Mouse (Mus musculus): ENCODE measurements at regions not wholly inside any gene's neighbourhood (a gene's known extent, or its start where the extent isn't known, plus 50 kb on each side); places are given as distances from the start of the nearest gene placed in this dataset.

DNA sequence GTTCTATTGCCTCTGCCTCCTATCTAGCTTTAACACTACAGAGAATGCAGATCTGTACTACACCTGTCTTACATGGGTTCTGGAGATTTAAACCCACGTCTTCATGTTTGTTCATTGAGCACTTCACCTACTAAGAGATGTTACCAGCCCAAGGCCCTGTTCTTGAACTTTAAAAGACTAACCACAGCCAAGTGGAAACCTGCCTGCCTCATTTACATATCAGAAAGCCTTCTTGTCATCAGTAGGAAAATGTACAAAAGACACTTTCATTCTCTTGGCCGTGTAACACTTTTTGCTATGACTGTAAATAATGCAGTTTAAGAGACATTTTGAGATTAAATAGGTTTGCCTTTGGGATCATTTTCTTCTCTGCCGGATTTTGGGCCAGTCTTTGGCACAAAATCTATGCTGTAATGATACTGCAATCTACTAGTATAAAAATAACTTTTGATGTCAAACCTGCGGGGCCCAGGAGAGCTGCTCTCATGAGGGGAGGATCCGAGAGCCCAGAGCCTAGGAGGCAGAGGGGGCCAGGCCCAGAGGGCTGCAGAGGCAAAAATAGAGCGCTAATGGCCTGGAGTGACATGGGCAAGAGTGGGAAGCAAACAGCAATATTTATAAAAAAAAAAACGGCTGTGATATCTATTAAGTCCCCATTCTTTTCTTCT lies 318.4 kb upstream of the Myo3a start:
- DNase-seq: no peak

DNA sequence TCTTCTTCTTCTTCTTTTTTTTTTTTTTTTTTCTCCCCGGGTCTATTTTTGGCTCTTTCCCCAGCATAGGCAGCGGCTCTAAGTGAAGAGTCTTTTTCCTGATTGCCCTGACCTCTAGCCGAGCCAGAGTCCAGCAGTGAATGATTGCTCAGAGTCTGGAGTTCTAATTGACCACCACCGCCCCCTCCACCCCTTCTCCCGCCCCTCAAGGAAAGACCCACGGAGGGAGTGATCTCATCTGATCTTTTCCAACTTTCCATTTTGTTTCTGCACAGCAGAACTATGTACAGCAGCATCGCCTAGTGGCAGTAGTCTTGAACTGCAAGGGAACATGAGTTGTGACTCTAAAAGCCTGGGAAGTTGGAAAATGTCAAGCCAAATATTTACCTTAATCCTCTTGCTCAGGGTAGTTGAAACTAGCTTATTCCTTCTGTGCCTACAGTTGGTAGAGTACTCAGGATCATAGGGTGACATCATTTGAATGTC lies 317.8 kb upstream of the Myo3a start:
- peak; percentile 74 for DNase-seq

DNA sequence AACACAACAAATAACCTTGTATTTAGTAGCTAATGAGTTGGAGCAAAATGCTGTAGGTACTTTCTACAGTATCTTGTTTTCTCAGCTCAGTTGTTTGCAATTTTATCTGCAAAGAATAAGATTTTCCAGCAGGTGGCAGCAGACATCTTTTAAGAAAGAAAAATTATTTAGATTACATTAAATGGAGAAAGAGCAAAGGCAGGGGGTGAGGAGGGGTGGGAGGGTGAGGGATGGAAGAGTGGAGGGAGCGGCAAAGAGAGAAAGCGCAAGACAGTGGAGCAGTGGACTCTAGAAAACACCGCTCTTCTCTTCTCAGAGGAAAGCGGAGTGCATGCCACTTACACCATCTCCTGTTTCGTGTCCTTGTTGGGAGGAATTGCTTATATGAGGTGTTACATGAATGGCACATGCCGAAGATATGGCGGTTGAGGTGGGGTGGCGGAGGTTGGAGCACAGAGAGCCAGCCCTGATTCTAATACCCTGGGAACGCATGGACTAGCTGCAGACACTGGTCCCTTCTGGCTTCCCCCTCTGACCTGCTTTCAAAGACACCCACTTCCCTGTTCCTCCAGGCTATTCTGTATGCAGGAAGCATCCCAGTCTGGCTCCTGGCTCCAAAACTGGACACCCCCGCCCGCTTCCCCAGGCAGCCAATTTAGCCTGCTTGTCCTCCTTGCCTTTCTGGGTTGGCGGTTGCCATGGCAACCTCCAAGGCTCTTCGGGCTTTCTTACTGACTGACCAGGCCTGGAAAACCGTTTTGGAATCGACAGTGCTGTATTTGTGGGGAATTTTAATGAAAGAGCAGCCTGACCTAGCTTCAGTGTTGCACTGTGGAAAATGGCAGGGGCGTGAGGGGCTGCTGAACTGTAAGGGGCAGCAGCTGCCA lies 309.3 kb upstream of the Myo3a start:
- DNase-seq: peak; percentile 51

DNA sequence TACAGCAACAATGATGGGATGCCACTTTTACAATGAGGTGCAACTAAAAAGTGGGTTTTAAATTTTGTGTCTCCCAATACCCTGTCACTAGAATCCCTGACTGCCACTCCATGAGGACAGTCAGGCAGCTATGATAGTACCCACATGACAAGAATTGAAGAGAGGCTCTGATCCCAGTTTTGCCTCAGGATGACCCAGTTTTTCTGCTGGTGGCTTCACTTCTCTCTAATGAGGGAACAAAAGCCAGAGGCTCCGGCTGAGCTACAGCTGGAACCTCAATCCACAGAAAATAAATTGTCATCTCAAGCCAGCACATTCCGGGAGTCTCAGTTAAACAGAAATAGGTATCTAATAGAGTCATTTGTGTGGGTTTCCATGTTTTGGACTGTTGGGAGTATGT lies 308.2 kb upstream of the Myo3a start:
- no peak for DNase-seq

DNA sequence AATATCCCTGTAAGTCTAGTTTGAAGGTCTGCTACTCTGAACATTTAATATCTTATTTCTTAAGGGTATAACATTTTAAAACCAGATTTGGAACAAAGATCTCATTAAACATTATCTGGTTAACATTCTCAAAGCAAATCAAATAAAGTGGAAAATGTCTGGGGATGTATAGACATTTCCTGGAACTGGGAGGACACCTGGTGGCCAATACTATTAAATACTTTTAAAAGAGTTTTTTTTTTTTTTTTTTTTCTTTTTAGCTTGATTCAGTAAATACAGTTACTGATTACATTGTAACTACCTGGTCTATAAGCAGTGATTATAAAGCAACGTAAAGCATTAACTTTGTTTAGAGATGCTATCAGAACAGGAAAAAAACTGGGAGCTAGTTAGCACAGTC lies 299.6 kb upstream of the Myo3a start:
- DNase-seq: no peak

DNA sequence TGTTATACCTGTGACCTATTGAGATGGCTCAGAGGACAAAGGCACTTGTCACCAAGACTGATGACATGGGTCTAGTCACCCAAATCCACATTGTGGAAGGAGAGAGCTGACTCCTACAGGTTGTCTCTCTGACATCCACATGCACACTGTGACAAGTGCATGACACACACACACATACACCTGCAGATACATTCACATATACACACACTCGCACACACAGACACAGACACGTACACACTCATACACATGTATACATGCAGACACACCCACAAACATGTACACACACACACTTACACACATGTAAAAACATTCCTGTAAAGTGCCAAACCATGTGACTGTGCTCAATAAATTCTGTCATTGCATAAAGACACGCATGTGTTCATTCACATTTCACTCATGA lies 287.3 kb upstream of the Myo3a start:
- DNase-seq: no peak

DNA sequence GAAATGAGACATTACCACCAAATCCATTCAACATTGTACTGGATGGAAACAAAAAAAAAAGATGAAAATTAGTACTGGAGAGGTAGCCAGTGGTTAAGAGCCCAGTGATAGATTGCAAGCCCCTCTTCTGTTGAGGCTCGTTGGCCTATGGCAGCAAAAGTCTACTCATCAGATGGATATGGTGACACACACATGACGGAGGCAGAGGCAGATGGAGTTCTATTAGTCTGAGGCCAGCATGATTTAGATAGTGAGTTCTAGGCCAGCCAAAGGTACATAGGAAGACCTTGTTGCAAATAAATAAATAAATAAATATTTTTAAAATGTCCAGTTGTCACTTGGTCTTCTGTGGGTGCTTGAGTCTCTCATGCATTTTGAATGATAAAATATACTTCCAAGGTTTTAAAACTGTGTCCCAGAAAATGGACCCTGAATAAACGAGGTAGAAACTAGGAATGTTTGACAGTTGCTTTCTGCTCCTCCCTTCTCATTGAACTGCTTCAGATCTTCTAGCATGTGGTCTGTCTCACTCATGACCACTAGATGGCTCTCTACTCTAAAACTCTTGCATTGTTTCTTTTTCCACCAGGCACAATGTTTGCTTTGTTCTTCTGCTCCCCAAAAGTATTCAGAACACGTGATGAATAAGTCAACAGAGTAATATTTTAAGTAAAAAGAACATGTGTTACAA lies 286.4 kb upstream of the Myo3a start:
- peak; percentile 11 for DNase-seq

DNA sequence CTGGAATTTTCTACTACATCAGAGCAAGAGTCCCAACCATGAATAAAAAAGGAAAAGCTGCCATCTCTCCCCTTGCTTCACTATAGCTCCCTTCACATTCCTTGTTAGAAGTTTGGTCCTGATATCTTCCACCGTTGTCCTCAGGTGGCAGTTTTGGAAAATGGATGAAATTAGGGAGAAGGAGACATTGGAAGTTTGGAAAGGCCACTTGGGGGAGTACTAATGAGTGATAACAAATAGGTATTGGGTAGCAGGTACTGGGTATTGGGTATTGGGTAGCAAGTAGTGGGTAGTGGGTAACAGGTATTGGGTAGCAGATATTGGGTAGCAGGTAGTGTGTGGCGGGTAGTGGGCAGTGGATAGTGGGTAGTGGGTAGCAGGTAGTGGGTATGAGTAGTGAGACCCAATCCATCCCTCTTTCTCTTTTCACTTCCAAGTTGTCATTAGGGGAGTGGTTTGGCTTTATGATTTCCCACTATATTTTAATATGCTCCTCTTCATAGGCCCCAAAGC lies 285.8 kb upstream of the Myo3a start:
- DNase-seq: no peak

DNA sequence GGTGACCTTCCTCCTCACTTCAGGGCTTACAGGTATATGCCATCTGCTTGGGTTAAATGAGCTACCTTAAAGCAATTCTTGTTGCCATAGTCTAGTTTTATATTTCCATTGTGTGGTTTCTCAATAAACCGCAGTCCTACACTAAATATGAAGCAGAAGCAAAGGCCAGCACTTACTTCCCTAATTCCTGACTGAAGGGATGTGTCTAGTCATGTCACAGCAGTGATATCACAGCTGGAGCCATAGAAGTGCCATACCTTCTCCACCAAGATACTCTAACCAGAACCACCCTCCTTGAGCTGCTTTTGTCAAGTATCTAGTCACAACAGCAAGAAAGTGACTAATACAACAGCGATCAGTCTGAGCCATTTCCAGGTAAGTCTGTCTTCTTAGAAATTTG lies 283.6 kb upstream of the Myo3a start:
- DNase-seq: no peak

DNA sequence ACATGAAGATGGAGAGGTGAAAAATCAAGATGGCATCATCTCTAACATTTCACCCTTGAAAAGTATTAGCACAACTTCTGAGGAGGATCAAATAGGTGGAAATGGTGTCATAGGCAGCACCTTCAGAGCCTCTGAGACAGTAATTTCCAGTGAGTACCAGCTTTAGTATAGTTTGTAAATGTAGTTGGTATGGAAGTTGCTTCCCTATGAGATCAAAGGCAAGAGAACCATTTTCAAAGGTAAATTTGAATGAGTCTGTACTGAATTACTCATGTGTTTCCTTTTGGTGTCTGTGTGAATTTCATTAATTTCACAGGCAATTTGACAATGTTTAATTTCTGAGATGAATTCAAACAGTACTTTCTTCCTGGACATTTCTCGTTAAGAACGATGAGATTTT lies 280.8 kb upstream of the Myo3a start:
- DNase-seq: no peak

DNA sequence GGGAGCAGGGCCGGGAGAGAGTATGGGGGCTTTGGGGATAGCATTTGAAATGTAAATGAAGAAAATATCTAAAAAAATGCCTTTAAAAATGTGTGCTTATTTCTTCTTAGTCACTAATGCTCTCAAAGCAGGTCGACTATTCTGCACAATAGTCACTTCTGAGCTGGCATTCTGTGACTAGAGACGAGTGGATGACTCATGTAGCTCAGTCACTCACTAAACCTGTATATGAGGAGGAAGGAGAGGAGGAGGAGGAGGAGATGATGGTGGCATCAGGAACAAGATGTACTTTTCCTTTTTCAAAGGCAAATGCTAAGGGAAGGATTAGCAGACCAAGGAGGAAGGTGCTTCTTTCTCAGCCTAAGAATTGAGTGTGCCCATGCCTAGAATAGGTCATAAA lies 276.0 kb upstream of the Myo3a start:
- DNase-seq: no peak

DNA sequence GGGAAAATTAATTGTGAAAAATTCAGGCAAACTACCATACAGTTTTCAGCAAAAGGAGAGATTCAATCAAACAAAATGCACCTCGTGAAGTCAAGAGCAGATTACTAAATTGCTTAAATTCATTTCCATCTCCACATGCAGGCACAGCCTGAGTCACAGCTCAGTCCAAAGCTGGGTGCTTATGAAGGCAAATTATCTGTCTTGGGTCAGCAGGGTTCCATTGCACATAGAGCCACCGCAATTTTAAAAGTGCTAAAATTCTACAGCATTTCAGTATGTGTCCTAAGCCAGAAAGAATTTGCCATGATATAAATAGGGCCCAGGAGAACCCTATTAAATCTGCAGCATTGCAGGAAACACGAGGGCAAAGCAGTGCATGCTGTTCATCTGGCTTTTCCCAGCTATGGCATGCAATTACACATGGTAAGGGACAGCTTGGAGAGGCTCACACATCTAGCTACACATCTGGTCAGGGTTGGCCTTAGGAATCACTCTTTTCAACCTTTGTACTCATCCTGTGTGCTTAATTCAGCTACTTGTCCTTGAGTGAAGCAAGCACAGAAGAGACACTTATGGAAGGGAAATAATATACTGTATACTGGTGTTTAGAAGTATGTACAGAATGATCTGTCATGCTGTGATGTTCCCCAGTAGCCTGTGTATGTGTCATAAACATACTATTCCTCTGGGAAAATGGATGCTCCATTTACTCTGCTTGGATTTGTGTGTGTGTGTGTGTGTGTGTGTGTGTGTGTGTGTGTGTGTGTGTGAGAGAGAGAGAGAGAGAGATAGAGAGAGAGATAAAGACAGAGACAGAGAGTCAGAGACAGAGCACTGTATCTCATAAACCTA lies 271.0 kb upstream of the Myo3a start:
- DNase-seq: no peak

DNA sequence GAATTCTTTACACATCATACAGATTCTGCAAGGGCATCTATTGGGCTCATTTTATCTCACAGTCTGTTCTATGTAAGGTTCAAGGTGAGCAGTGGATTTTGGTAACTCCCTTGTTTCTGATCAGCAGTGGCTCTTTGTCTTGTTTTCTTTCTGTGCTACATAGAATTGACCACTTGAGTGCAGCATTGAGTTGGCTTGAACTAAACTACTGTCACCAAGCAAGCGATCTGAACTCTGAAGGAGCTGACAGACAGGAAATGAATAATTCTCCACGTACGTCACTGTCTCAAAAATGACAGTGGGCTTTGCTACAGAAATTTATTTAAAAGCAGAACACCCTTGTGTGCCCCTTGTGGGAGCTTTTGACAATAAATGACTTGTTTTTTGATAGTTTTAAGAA lies 268.9 kb upstream of the Myo3a start:
- peak; percentile 19 for DNase-seq

DNA sequence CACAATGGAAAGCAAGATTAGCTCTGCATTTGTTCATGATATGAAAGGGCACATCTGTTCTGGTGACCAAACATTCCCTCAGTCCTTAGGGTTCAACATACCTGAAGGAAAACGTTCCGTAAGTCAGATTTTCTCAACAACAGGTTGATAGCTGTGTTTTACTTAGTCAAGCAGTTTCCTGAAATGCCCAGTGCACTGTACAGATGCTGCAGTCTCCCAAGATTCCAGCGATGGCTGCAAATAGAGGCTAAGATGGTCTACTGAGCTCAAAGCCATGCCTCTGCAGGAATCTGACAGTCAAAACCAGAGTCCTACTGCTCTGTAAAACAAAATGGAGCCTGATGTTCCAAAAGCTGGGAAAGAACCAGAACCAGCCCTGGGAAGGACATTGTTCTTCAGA lies 268.5 kb upstream of the Myo3a start:
- no peak for DNase-seq

DNA sequence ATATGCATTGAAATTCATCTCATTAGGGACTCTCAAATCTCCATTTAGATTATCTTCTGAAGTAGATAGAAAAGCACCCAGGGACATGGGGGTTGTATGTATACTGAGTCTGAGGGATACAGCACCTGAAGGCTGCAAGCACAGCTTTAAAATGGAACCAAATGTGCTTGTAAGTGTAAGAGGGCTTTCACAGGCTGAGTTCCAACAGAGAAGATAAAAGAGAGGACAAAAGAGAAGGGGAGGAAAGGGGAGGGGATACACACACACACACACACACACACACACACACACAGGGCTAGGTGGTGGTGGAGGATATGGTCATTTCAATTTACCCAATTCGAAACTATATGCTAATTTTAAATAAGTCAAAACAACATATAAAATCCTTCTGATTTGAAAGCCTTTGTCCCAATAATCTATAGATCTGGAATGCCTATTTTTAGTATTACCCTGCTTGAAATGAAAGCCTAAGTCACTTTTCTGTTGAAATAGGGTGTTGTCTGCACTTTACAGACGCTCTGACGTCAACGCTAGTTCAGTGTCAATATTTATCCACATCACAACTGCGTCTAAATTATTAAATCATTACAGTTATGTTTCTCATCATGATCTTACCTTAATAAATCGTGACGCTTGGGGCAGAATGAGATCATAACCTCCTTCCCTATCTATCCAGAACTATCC lies 263.8 kb upstream of the Myo3a start:
- DNase-seq: no peak

DNA sequence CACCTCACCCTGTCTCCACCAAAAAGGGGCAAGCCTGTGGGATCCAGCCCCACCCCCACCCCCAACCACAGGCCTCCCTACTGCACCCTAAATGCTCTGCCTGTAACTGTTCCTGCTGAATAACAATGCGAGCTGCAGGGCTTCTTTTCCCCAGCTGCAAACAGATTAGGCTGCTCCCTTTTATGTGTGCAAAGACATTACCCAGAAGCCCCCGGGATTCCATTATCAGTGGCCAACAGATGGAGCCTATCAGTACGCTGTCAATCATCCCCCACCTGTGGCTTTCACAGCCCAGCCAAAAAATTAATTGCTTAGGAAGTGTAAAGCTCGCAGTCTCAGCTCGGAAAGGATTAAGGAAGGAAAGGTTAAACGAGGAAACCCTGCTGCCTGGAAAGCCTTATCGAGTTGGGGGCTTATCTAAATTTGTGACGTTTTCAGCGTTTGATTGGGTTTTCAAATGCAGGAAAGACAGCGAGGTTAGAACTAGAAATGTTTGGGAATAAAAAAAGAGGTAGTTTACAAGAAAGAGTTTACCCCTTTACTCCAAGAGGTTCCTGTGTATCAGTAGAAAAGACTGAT lies 263.2 kb upstream of the Myo3a start:
- DNase-seq: no peak

DNA sequence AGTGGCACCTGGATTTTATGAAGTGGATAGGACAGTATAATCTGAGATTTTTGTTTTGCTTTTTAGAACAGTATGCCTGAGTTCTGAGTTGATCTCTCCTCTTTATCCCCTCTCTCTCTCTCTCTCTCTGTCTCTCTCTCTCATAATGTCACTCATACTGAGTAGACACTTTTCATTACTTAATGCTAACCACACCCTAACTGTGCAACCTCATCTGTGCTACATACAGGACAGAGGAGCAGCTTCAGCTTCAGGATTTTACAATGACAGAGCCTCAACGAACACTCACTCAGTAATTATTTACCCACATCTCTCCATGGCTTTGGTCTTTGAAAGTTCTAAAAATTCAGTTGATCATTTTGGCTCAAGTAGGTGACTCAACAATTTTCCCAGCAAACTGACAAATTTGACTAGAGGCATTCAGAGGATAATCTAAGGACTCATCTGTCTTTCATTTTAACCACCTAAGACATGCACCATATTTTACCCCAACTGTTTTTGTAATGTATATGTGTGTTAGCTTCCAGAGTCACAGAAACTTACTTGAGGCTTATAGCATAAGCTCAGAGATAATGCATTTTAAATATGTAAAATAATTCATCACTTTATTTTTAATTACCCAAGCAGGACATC lies 256.4 kb upstream of the Myo3a start:
- DNase-seq: no peak

DNA sequence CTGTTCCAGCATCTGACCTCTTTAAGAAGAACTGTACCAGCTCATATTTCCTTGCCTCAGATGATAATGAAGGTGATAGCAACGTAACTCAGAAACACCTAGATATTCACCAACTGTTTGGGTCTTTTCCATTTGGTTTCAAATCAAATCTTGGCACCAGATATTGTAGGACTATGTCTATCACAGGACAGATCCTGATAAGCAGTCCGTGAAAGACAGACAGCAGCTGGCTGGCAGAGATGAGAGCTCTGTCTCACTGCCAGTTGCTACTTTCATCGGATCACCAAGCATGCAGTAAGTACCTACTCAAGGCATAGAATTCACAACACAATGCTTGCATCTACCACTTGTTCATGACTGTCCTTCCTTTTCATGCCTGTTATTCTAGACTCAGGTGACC lies 252.7 kb upstream of the Myo3a start:
- no peak for DNase-seq

DNA sequence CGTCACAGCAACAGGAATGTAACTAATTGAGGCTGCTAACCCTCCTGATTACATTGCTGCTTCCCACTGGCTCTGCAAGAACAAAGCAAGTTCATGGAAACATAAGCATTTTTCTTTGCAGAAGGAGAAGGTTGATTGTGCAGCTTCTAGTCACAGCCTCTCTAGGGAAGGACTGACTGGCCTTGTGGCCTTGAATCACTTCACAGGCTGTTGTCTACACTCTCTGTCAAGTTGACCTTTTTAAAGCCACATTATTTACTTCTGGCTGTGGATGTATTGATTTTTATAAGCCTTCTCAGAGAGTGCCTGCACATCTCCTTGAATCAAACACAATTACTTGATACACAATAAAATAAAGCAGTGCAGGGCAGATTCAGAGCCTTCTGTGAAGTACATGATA lies 251.8 kb upstream of the Myo3a start:
- DNase-seq: no peak

DNA sequence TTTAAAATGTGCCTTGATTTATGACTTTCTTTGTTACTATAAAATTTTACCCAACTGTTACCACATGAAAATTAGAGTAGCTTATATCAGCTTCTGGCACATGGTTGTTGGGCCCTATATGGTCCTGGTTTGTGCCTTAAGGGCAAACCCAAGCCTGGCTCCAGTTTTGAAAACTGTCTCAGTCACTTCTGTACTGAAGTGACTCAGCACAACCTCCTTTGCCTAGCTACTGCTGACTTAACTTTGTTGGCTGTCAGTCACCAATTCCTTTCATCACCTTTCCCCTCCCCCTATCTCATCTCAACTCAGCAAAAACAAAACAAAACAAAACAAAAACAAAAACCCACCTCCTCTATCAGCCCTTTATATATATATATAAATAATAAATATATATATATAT lies 251.0 kb upstream of the Myo3a start:
- DNase-seq: no peak

DNA sequence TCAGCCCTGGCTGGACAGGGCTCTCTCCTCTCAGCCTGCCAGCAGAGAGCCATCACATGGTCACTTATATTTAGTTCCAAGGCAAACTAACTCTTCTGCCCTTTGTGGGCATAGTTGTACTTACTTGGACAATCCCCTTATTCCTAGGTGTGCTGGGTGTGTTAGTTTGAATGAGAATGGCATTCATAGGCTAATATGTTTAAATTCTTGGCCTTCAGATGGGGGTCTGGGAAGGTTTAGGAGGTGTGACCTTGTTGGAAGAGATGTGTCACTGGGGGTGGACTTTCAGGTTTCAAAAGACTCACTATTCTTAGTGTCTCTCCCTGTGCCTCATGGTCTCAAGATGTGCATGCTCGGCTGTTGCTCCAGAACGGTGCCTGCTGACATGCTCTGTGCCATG lies 250.5 kb upstream of the Myo3a start:
- DNase-seq: no peak
